Mouse (Mus musculus): ENCODE data around the gene Rassf4. TPM values are rescaled to one million over a fixed set of nuclear protein-coding genes. Genes with fewer than 3 reads are reported as not detected.

Gene Rassf4
- polyA plus RNA-seq, 1 experiment = 20.6 TPM

GRCm38 (mm10) chr6:116644335-116644734 is 29.4 kb downstream of the Rassf4 start:
- whole genome bisulfite sequencing = 24% methylated on average over 3 of the region's 3 CpGs
- peaks cover 25% of the 10 kb centered on the region for H3K4me1 ChIP-seq (ENCODE audit: control insufficient read depth, insufficient read depth, low read length)
- no peak for DNase-seq
- TF ChIP-seq CTCF (IDR thresholded peaks at IDR 0.05; ENCODE audit: insufficient read depth, low read length) (no peak), POLR2A (IDR thresholded peaks at IDR 0.05; ENCODE audit: borderline replicate concordance, extremely low read depth, low read depth, low read length) (no peak)
- no peak overlapping the region for H3K4me3 ChIP-seq (replicated peaks; ENCODE audit: extremely low read depth, low read depth, low read length)

- TF ChIP-seq POLR2A (IDR thresholded peaks at IDR 0.05; ENCODE audit: borderline replicate concordance, extremely low read depth, low read depth, low read length) = no peak
- TF ChIP-seq CTCF (IDR thresholded peaks at IDR 0.05; ENCODE audit: insufficient read depth, low read length) = no peak
- no peak for DNase-seq
- WGBS = 36% methylated on average over 4 of the region's 4 CpGs
- Histone ChIP-seq H3K4me1 (ENCODE audit: control insufficient read depth, insufficient read depth, low read length) (peaks cover 25% of the 10 kb centered on the region), H3K4me3 (replicated peaks; ENCODE audit: extremely low read depth, low read depth, low read length) (no peak overlapping the region)
These were observed 29.9 kb downstream of the Rassf4 start for GRCm38 (mm10) chr6:116643881-116644280.

- WGBS = 83% methylated on average over 11 of the region's 11 CpGs
- Histone ChIP-seq H3K4me3 (replicated peaks; ENCODE audit: extremely low read depth, low read depth, low read length) (no peak overlapping the region), H3K4me1 (ENCODE audit: control insufficient read depth, insufficient read depth, low read length) (peaks cover 32% of the 10 kb centered on the region)
- no peak for DNase-seq
- TF ChIP-seq POLR2A (IDR thresholded peaks at IDR 0.05; ENCODE audit: borderline replicate concordance, extremely low read depth, low read depth, low read length) (no peak), CTCF (IDR thresholded peaks at IDR 0.05; ENCODE audit: insufficient read depth, low read length) (no peak)
These were observed 30.8 kb downstream of the Rassf4 start for GRCm38 (mm10) chr6:116642942-116643341.

- H3K4me1 ChIP-seq (ENCODE audit: control insufficient read depth, insufficient read depth, low read length) = peaks cover 47% of the 10 kb centered on the region
- no peak for DNase-seq
- TF ChIP-seq POLR2A (IDR thresholded peaks at IDR 0.05; ENCODE audit: borderline replicate concordance, extremely low read depth, low read depth, low read length) (no peak), CTCF (IDR thresholded peaks at IDR 0.05; ENCODE audit: insufficient read depth, low read length) (no peak)
- no peak overlapping the region for H3K4me3 ChIP-seq (replicated peaks; ENCODE audit: extremely low read depth, low read depth, low read length)
- 45% methylated on average over 2 of the region's 2 CpGs for WGBS
These were observed 34.1 kb downstream of the Rassf4 start for GRCm38 (mm10) chr6:116639663-116640062.

- no peak overlapping the region for H3K4me3 ChIP-seq (replicated peaks; ENCODE audit: extremely low read depth, low read depth, low read length)
- TF ChIP-seq CTCF (IDR thresholded peaks at IDR 0.05; ENCODE audit: insufficient read depth, low read length) (no peak), POLR2A (IDR thresholded peaks at IDR 0.05; ENCODE audit: borderline replicate concordance, extremely low read depth, low read depth, low read length) (no peak)
- 70% methylated on average over 2 of the region's 2 CpGs for WGBS
- peaks cover 39% of the 10 kb centered on the region for H3K4me1 ChIP-seq (ENCODE audit: control insufficient read depth, insufficient read depth, low read length)
- no peak for DNase-seq
These were observed 34.9 kb downstream of the Rassf4 start for GRCm38 (mm10) chr6:116638871-116639270.

GRCm38 (mm10) chr6:116637496-116637895 is 36.3 kb downstream of the Rassf4 start:
- WGBS = 55% methylated on average over 5 of the region's 5 CpGs
- DNase-seq = no peak
- TF ChIP-seq CTCF (IDR thresholded peaks at IDR 0.05; ENCODE audit: insufficient read depth, low read length) (no peak), POLR2A (IDR thresholded peaks at IDR 0.05; ENCODE audit: borderline replicate concordance, extremely low read depth, low read depth, low read length) (no peak)
- H3K4me3 ChIP-seq (replicated peaks; ENCODE audit: extremely low read depth, low read depth, low read length) = no peak overlapping the region
- H3K4me1 ChIP-seq (ENCODE audit: control insufficient read depth, insufficient read depth, low read length) = peaks cover 34% of the 10 kb centered on the region

GRCm38 (mm10) chr6:116636581-116637235 is 37.0 kb downstream of the Rassf4 start:
- Histone ChIP-seq H3K4me1 (ENCODE audit: control insufficient read depth, insufficient read depth, low read length) (peaks cover 34% of the 10 kb centered on the region), H3K4me3 (replicated peaks; ENCODE audit: extremely low read depth, low read depth, low read length) (no peak overlapping the region)
- WGBS = 67% methylated on average over 9 of the region's 9 CpGs
- DNase-seq = no peak
- TF ChIP-seq POLR2A (IDR thresholded peaks at IDR 0.05; ENCODE audit: borderline replicate concordance, extremely low read depth, low read depth, low read length) = no peak
- TF ChIP-seq CTCF (IDR thresholded peaks at IDR 0.05; ENCODE audit: insufficient read depth, low read length) = no peak

- 29% methylated on average over 10 of the region's 10 CpGs for WGBS
- peaks cover 34% of the 10 kb centered on the region for H3K4me1 ChIP-seq (ENCODE audit: control insufficient read depth, insufficient read depth, low read length)
- DNase-seq = peak; percentile 78
- TF ChIP-seq POLR2A (IDR thresholded peaks at IDR 0.05; ENCODE audit: borderline replicate concordance, extremely low read depth, low read depth, low read length) = 0 out of 2 replicates have a peak, but pooled peaks have one; percentile 14
- no peak for TF ChIP-seq CTCF (IDR thresholded peaks at IDR 0.05; ENCODE audit: insufficient read depth, low read length)
- H3K4me3 ChIP-seq (replicated peaks; ENCODE audit: extremely low read depth, low read depth, low read length) = no peak overlapping the region
These were observed 38.2 kb downstream of the Rassf4 start for GRCm38 (mm10) chr6:116635251-116636180.

- no peak for TF ChIP-seq CTCF (IDR thresholded peaks at IDR 0.05; ENCODE audit: insufficient read depth, low read length)
- no peak for TF ChIP-seq POLR2A (IDR thresholded peaks at IDR 0.05; ENCODE audit: borderline replicate concordance, extremely low read depth, low read depth, low read length)
- Histone ChIP-seq H3K4me1 (ENCODE audit: control insufficient read depth, insufficient read depth, low read length) (peaks cover 29% of the 10 kb centered on the region), H3K4me3 (replicated peaks; ENCODE audit: extremely low read depth, low read depth, low read length) (no peak overlapping the region)
- DNase-seq = no peak
- WGBS = 86% methylated on average over 17 of the region's 17 CpGs
These were observed 39.7 kb downstream of the Rassf4 start for GRCm38 (mm10) chr6:116633741-116634695.

All from lung, adult 2 months (tissue).